Mouse (Mus musculus) thymus, postnatal 10 days (tissue): ENCODE data around the gene Smok3b.

Source experiments
- DNase-seq, 2 experiments: peaks; one replicate each; pipeline ENCODE4 v3.0.0; 2021; ENCODE audit warnings: low spot score in 2 of 2

The Smok3b gene

GRCm38 (mm10) chr5:138085421-138085911 lies 64.2 kb downstream of the Smok3b start:
- DNase-seq, result no peak

GRCm38 (mm10) chr5:138086842-138087241 lies 65.6 kb downstream of the Smok3b start:
- DNase-seq, result no peak

- DNase-seq, result no peak
These were observed 67.1 kb downstream of the Smok3b start for GRCm38 (mm10) chr5:138088366-138088765.

GRCm38 (mm10) chr5:138089108-138089551 lies 67.9 kb downstream of the Smok3b start:
- no peak for DNase-seq

GRCm38 (mm10) chr5:138090271-138090670 lies 69.0 kb downstream of the Smok3b start:
- no peak for DNase-seq

- no peak for DNase-seq
These were observed 69.5 kb downstream of the Smok3b start for GRCm38 (mm10) chr5:138090737-138091136.

GRCm38 (mm10) chr5:138092771-138093170 lies 71.5 kb downstream of the Smok3b start:
- DNase-seq, result no peak

- no peak for DNase-seq
These were observed 73.2 kb downstream of the Smok3b start for GRCm38 (mm10) chr5:138094474-138094873.
